Mouse (Mus musculus): ENCODE results near the gene Psmd14.

The Psmd14 gene

DNA sequence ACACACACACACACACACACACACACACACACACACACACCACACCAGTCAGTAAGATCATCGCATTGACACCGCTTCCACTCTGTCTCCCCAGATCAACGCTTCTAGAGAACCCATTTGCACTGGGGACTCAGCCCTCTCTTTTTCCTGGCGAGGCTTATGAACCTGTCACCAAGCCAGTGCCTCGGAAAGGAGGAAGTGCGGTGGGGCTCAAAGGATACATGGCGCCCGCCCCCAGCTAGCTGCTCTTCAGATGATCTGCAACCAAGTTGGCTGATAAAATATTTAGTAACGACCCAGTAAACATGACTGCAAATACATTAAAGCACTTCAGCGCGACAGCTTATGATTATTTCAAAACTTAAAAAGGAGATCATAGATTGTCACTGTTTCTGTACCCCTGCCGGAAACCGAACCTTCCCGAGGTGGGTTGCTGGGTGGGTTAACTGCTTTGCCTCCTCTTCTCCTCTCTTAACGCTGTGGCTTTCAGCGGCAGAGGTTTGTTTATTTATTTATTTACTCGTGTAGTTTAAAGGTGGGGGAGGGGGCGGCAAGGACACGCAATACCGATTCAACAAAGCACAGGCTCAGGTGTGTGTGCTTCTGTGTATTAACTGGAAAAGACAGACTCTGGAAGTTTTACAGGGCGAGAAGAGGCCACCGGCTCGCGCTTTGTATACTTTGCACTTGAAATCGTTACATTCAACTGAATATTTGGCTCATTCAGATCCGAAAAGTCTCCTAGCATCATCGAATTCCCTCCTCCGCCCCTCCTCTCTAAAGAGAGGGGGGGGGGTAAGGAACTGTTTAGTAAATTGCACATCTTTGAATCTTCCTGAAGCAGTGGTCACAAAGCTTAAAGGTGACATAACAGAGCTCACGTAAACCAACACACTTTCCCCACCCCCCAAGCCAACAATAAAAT is 92.2 kb downstream of the Psmd14 start:
- peak; percentile 46 for DNase-seq (ENCODE audit: low read depth, low spot score)
- no peaks in the 10 kb centered on the region for H3K27me3 ChIP-seq (ENCODE audit: control insufficient read depth, insufficient read depth, low read length, poor library complexity, severe bottlenecking)
- H3K36me3 ChIP-seq (ENCODE audit: control insufficient read depth, insufficient read depth, low read length, poor library complexity, severe bottlenecking): peaks cover 5% of the 10 kb centered on the region; the same call in 1 of the 2 replicates

DNA sequence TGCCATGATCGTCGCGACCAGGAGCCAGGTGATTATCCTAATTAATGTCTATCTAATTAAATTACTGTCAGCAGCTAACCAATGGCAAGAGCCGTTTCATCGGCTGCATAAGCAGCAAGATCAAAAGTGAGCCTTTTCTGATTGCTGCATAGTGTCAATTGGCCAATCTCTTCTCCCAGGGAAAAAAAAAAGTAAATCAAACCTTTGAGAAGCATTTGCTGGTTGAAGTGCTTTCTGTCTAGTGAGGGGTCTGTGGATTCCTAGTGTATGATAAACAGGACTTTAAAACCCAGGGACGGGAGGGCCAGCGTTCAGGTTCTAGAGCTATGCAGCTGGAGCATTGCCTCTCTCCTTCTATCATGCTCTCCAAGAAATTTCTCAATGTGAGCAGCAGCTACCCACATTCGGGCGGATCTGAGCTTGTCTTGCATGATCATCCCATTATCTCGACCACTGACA is 92.9 kb downstream of the Psmd14 start:
- Histone ChIP-seq H3K36me3 (ENCODE audit: control insufficient read depth, insufficient read depth, low read length, poor library complexity, severe bottlenecking) (peaks cover 3% of the 10 kb centered on the region; the same call in 1 of the 2 replicates), H3K27me3 (ENCODE audit: control insufficient read depth, insufficient read depth, low read length, poor library complexity, severe bottlenecking) (no peaks in the 10 kb centered on the region)
- DNase-seq (ENCODE audit: low read depth, low spot score): peak; percentile 20

DNA sequence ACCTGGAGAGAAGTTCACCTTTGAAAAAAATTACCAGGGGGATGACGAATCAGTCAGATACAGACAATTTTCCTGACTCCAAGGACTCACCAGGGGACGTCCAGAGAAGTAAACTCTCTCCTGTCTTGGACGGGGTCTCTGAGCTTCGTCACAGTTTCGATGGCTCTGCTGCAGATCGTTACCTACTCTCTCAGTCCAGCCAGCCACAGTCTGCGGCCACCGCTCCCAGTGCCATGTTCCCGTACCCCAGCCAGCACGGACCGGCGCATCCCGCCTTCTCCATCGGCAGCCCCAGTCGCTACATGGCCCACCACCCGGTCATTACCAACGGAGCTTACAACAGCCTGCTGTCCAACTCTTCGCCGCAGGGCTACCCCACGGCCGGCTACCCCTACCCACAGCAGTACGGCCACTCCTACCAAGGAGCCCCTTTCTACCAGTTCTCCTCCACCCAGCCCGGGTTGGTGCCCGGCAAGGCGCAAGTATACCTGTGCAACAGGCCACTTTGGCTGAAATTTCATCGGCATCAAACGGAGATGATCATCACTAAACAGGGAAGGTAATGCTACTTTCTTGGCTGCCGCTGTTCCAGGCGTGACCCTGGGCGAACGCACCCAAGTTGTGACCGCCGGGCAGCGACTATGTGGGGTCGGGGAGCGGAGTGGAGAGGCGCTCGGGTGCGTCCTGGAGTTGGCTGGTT is 93.5 kb downstream of the Psmd14 start:
- Histone ChIP-seq H3K27me3 (ENCODE audit: control insufficient read depth, insufficient read depth, low read length, poor library complexity, severe bottlenecking) (no peaks in the 10 kb centered on the region), H3K36me3 (ENCODE audit: control insufficient read depth, insufficient read depth, low read length, poor library complexity, severe bottlenecking) (peaks cover 3% of the 10 kb centered on the region; the same call in 1 of the 2 replicates)
- DNase-seq (ENCODE audit: low read depth, low spot score): peak; percentile 32

DNA sequence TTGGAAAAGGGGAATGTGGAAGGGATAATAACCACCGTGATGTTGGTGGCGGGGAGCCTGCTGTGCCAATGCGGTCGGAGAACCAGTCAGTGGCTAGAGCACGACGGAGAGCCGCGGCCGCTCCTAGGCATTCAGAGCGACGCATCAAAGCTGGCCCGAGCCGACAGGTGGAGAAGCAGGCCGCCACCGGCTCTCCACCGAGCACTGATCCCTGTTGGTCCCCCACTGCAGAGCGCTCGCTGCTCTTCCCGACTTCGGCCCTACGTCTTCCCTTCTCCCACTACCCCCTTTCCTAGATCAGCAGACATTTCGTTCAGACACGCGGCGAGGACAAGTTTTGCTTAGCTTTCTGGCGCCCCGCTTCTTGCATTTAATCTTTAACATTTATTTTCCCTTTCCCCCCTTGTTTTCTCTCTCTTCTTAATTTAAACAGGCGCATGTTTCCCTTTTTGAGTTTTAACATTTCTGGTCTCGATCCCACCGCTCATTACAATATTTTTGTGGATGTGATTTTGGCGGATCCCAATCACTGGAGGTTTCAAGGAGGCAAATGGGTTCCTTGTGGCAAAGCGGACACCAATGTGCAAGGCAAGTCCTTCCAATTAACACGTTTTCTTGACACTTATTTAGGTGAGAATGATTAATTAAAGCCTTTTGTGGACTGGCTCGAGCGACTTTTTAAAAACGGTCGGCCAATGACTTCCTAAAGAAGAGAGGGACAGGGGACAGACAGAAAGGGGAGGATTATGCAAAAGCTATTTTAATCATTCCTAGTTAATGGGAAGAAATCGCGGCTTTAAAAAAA is 94.2 kb downstream of the Psmd14 start:
- Histone ChIP-seq H3K27me3 (ENCODE audit: control insufficient read depth, insufficient read depth, low read length, poor library complexity, severe bottlenecking) (no peaks in the 10 kb centered on the region), H3K36me3 (ENCODE audit: control insufficient read depth, insufficient read depth, low read length, poor library complexity, severe bottlenecking) (peaks cover 3% of the 10 kb centered on the region; the same call in 1 of the 2 replicates)
- DNase-seq (ENCODE audit: low read depth, low spot score): peak; percentile 48

DNA sequence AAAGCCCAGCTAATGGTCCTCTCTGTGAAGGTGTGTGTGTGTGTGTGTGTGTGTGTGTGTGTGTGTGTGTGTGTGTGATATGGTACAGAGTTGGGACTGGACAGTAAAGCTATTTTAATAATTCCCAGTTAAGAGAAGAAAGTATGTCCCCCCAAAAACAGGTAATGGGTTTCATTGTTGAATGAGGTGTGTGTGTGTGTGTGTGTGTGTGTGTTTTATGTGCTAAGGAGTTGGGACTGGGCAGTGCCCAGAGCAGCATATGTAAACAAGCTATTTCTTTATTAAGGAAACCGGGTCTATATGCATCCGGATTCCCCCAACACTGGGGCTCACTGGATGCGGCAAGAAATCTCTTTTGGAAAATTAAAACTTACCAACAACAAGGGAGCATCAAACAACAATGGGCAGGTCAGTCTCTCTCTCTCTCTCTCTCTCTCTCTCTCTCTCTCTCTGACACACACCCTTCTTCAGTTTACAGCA is 94.9 kb downstream of the Psmd14 start:
- H3K36me3 ChIP-seq (ENCODE audit: control insufficient read depth, insufficient read depth, low read length, poor library complexity, severe bottlenecking): no peaks in the 10 kb centered on the region
- no peak for DNase-seq (ENCODE audit: low read depth, low spot score)
- H3K27me3 ChIP-seq (ENCODE audit: control insufficient read depth, insufficient read depth, low read length, poor library complexity, severe bottlenecking): no peaks in the 10 kb centered on the region; the same call in 1 of the 2 replicates

DNA sequence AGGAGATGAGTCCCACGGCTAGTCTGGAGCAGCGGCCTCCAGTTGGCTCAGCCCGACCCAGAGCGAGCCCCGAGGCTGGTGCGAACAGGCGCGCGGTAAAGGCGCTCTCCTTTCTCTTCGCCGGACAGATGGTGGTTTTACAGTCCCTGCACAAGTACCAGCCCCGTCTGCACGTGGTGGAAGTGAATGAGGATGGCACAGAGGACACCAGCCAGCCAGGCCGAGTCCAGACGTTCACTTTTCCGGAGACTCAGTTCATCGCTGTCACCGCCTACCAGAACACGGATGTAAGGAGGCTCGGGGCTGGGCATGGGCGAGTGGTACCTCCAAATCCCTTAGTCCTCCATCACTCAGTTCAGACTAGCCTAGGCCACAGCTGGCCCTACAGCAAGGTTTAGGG is 95.7 kb downstream of the Psmd14 start:
- H3K36me3 ChIP-seq (ENCODE audit: control insufficient read depth, insufficient read depth, low read length, poor library complexity, severe bottlenecking): no peaks in the 10 kb centered on the region
- peak; percentile 49 for DNase-seq (ENCODE audit: low read depth, low spot score)
- no peaks in the 10 kb centered on the region; the same call in 1 of the 2 replicates for H3K27me3 ChIP-seq (ENCODE audit: control insufficient read depth, insufficient read depth, low read length, poor library complexity, severe bottlenecking)

DNA sequence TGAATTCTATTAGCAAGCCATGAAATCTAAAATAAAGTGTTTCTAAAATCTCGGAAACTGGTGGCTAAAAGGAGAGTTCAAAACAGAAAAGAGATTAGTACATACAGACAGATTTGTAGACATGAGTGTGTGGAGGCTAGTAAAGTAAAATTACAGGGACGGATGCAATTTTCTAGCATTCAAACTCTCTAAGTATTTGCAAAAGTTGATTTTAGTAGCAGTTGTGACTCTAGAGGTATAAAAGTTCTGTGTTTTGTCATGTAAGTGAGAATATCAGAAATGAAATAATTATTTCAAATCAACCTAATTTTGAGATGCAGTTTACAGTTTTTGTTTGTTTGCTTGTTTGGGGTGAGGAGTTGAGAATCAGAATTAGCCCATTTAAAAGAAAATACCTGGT is 96.3 kb downstream of the Psmd14 start:
- no peaks in the 10 kb centered on the region; the same call in 1 of the 2 replicates for H3K27me3 ChIP-seq (ENCODE audit: control insufficient read depth, insufficient read depth, low read length, poor library complexity, severe bottlenecking)
- DNase-seq (ENCODE audit: low read depth, low spot score): no peak
- no peaks in the 10 kb centered on the region for H3K36me3 ChIP-seq (ENCODE audit: control insufficient read depth, insufficient read depth, low read length, poor library complexity, severe bottlenecking)

DNA sequence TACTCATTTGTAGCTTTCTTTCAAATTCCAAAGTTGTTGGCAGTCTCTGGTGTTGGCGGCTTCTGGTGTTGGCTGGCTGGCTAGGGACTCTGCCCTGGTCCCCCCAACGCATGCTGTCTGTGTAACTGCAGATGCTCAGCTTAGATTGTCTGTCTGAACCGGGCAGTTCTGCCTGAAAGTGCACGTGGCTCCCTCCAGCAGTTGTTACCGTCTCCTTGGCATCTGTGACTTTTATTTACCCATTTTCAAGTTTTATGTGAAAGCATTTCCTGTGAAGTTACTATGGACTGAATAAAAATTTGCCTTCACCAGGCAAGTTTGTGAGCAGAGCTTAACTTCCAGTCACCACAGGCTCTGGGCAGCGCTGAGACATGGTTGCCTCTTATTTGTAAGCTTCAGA is 97.3 kb downstream of the Psmd14 start:
- H3K36me3 ChIP-seq (ENCODE audit: control insufficient read depth, insufficient read depth, low read length, poor library complexity, severe bottlenecking): no peaks in the 10 kb centered on the region
- DNase-seq (ENCODE audit: low read depth, low spot score): peak; percentile 33

DNA sequence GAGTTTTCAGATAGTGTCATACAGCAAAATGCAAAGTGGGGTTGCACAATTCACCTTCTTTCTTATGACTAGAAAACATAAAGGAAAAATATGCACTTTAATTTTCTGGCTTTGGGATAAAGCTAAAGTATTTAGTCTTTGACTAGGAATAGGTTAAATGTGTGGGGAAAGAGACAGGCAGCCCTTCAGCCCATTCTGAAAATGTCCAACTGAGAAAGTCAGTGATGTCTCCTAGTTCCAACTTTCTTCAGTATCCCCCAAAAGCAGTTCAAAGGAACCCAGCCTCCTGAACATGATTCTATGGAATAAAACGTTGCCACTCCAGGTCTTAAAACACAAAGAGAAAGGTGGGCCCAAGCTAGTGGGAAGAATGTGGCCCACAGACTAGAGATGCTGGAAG is 97.9 kb downstream of the Psmd14 start:
- Histone ChIP-seq H3K27me3 (ENCODE audit: control insufficient read depth, insufficient read depth, low read length, poor library complexity, severe bottlenecking) (no peaks in the 10 kb centered on the region; the same call in 1 of the 2 replicates), H3K36me3 (ENCODE audit: control insufficient read depth, insufficient read depth, low read length, poor library complexity, severe bottlenecking) (no peaks in the 10 kb centered on the region)
- no peak for DNase-seq (ENCODE audit: low read depth, low spot score)

More for the DNA sequence above, 97.3 kb downstream of the Psmd14 start:
- H3K27me3 ChIP-seq (ENCODE audit: control insufficient read depth, insufficient read depth, low read length, poor library complexity, severe bottlenecking): no peaks in the 10 kb centered on the region; the same call in 1 of the 2 replicates

DNA sequence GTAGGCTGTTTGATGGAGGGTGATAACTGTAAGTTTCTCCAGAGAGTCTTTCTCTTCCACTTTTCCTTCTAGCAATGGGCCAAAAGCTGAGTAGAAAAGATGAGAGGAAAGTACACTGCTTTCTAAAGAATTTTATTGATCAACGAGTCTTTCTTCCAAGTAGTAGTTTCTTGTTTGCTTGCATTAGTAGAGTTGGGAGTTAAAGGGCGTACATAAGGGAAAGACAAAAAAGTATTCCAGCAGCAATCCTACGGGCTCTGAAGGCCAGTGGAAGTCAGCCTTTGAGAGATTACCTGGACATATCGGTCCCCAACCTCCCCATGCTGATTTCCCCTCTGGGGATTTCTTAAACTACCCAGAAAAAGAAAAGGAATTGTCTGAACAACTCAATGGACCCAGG is 99.3 kb downstream of the Psmd14 start:
- H3K36me3 ChIP-seq (ENCODE audit: control insufficient read depth, insufficient read depth, low read length, poor library complexity, severe bottlenecking): no peaks in the 10 kb centered on the region
- no peak for DNase-seq (ENCODE audit: low read depth, low spot score)
- H3K27me3 ChIP-seq (ENCODE audit: control insufficient read depth, insufficient read depth, low read length, poor library complexity, severe bottlenecking): peaks cover 3% of the 10 kb centered on the region; the same call in 1 of the 2 replicates

DNA sequence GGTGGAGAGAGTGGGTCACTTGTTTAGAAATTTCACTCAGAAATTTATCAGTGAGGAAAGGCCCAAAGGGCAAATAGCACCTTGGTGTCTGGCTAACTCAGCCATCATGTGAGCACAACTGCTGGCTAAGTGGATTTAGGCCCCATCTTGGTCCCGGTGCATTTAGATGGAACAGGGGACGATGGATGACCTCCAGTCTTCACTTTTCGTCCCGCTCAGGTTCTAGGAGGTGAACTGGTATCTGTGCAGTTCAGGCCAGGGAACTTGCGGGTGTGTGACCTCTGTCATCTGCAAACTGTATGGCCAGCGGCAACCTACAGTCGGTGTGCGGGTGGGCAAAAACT is 99.6 kb downstream of the Psmd14 start:
- Histone ChIP-seq H3K27me3 (ENCODE audit: control insufficient read depth, insufficient read depth, low read length, poor library complexity, severe bottlenecking) (peaks cover 3% of the 10 kb centered on the region; the same call in 1 of the 2 replicates), H3K36me3 (ENCODE audit: control insufficient read depth, insufficient read depth, low read length, poor library complexity, severe bottlenecking) (no peaks in the 10 kb centered on the region)
- DNase-seq (ENCODE audit: low read depth, low spot score): peak; percentile 22

DNA sequence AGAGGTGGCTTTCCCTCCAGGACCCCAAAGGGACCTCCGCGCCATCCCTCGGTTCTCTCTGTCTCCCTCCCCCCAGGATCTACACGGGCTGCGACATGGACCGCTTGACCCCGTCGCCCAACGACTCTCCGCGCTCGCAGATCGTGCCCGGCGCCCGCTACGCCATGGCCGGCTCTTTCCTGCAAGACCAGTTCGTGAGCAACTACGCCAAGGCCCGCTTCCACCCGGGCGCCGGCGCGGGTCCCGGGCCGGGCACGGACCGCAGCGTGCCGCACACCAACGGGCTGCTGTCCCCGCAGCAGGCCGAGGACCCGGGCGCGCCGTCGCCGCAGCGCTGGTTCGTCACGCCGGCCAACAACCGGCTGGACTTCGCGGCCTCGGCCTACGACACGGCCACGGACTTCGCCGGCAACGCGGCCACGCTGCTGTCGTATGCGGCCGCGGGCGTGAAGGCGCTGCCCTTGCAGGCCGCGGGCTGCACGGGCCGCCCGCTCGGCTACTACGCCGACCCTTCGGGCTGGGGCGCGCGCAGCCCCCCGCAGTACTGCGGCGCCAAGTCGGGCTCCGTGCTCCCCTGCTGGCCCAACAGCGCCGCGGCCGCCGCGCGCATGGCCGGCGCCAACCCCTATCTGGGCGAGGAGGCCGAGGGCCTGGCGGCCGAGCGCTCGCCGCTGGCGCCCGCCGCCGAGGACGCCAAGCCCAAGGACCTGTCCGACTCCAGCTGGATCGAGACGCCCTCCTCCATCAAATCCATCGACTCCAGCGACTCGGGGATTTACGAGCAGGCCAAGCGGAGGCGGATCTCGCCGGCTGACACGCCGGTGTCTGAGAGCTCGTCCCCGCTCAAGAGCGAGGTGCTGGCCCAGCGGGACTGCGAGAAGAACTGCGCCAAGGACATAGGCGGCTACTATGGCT is 100.3 kb downstream of the Psmd14 start:
- Histone ChIP-seq H3K36me3 (ENCODE audit: control insufficient read depth, insufficient read depth, low read length, poor library complexity, severe bottlenecking) (no peaks in the 10 kb centered on the region), H3K27me3 (ENCODE audit: control insufficient read depth, insufficient read depth, low read length, poor library complexity, severe bottlenecking) (peaks cover 3% of the 10 kb centered on the region; the same call in 1 of the 2 replicates)
- peak; percentile 57 for DNase-seq (ENCODE audit: low read depth, low spot score)

DNA sequence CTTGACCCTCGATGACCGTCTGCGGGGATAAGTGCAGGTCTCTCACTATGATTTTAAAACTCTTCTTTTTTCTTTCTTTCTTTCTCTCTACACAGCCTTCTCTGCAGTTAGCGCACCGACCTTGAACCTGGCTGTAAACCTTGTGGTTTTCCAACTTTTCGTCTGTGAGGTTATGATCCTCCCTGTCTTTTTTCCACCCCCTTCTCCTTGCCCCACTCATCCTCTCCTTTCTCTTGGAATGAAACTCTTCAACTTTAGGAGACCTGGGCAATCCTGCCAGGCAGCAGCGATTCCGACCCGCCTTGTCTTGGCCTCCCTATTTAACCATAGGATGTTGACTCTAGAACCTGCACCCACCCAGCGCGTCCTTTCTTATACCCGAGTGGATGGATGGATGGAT is 101.0 kb downstream of the Psmd14 start:
- Histone ChIP-seq H3K36me3 (ENCODE audit: control insufficient read depth, insufficient read depth, low read length, poor library complexity, severe bottlenecking) (no peaks in the 10 kb centered on the region), H3K27me3 (ENCODE audit: control insufficient read depth, insufficient read depth, low read length, poor library complexity, severe bottlenecking) (peaks cover 3% of the 10 kb centered on the region; the same call in 1 of the 2 replicates)
- peak; percentile 30 for DNase-seq (ENCODE audit: low read depth, low spot score)
